Mouse (Mus musculus): ENCODE measurements around the gene Vamp4. TPM values are rescaled to one million over a fixed set of nuclear protein-coding genes. Genes with fewer than 3 reads are reported as not detected.

The Vamp4 gene
- total RNA-seq, 4 experiments from 2014 or later = 16.6 to 19.7 (median 19.2) TPM

DNA sequence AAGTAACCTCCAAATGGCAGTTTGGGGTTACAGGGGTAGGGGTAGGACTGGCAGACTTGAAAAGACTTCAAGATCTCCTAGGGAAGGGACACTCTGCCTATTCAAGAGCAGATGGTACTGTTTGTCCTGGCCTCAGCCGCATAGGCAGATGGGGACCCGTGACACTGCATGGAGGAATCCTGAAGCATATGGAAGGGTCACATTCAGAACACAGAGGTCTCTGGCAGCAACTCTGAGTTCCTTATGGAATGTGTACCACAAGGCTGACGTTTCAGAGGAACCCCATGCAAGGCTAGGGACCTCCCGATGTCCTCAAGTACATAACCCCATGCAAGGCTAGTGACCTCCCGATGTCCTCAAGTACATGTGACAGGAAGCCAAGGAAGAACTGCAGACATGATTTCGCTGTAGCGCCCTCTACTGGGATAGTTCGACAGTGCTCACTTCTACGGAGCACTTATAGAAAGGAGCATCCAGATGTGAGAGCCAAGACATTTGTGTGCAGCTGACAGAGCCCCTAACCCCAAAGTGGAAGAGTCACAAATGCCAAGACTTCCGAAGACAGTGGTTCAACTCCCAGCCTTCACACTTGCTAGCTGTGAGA is 75.9 kb downstream of the Vamp4 start:
- DNase-seq (ENCODE audit: low spot score in 2 of 2) = no peak

DNA sequence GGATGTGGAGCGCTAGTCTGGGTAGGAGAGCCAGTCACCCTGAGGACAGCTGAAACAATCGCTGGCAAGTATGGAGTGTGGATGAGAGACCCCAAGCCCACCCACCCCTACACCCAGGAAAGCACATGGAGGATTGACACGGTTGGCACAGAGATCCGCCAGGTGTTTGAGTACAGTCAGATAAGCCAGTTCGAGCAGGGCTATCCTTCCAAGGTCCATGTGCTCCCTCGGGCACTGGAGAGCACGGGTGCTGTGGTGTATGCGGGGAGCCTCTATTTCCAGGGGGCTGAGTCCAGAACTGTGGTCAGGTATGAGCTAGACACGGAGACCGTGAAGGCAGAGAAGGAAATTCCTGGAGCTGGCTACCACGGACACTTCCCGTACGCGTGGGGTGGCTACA is 78.1 kb downstream of the Vamp4 start:
- DNase-seq (ENCODE audit: low spot score in 2 of 2) = no peak

Other genes with a start within 250 kb of the Vamp4 start
- 1 to 10 TPM; 4.6 to 7.6 (median 6.2) TPM for gene Dnm3, start 92.5 kb upstream of the Vamp4 start, total RNA-seq (2022)
- gene Mettl13, start 22.0 kb upstream of the Vamp4 start, total RNA-seq (2022) = 10 to 100 TPM in 2 of 4 experiments, 1 to 10 TPM in 2; 7.1 to 11.4 (median 10.0) TPM
- 10 to 100 TPM; 25.2 to 56.7 (median 37.8) TPM for gene Myoc, start 68.6 kb downstream of the Vamp4 start, total RNA-seq (2022)
- not detected for gene Myocos, start 87.7 kb downstream of the Vamp4 start, total RNA-seq (2022)
- gene Prrc2c, start 170.0 kb downstream of the Vamp4 start, total RNA-seq (2022) = 10 to 100 TPM; 43.7 to 48.2 (median 44.1) TPM
- under 1 TPM in 1 of 4 experiments, not detected in 3; 0.15 TPM for gene Fmo4, start 243.5 kb downstream of the Vamp4 start, total RNA-seq (2022)